Mouse (Mus musculus): Measurements from ENCODE around the gene Kcna6.

DNA sequence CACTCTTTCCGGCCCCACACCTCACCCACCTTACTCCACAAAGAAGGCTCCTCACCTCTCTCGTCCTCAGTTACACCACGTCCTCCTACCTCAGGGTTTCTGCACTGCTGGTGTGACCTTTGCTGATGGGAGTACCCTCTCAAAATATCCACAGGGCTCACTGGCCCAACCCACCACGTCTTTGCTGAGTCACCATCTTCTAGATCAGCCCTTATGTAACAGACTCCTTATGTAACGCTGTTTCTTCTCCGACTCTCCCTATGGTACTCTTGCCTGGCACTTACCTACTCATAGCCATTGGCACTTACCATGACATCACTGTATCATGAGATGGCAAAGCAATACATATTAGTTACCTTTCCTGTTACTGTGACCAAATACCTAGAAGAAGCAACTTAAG, 27.9 kb downstream of the Kcna6 start:
- TF ChIP-seq POLR2A (IDR thresholded peaks at IDR 0.05; ENCODE audit: borderline replicate concordance, low read depth, low read length) (no peak), CTCF (IDR thresholded peaks at IDR 0.05; ENCODE audit: low read depth, low read length) (no peak)

All from bone marrow macrophage, adult 2 months (primary cell).